Mouse (Mus musculus) cerebellum, adult (tissue): ENCODE data around the gene 4930502E18Rik.
"Not testable (repeated sequence)": the region's sequence is repeated elsewhere in the genome, so short reads cannot be mapped to it uniquely, and the experiment has no call there.

Source experiments
- ATAC-seq: cut with Nextera tagmentation; 2 replicates; pipeline ENCODE4 v1.9.2; 2017; ENCODE audit warnings: mild to moderate bottlenecking, moderate library complexity, mixed read lengths; ENCODE audit not compliant: insufficient number of reproducible peaks, low FRiP score, low TSS enrichment

The 4930502E18Rik gene

GRCm38 (mm10) chrX:53724596-53724995, at the start of gene 4930502E18Rik:
Gene 4930502E18Rik, plus strand, starts transcription at chrX:53724826.
- no peak for ATAC-seq

GRCm38 (mm10) chrX:53676943-53677342, 47.7 kb upstream of the 4930502E18Rik start:
- not testable (repeated sequence) for ATAC-seq

- ATAC-seq: not testable (repeated sequence)
Observed at GRCm38 (mm10) chrX:53682650-53683049, 42.0 kb upstream of the 4930502E18Rik start.

GRCm38 (mm10) chrX:53684676-53685075, 40.0 kb upstream of the 4930502E18Rik start:
- not testable (repeated sequence) for ATAC-seq

GRCm38 (mm10) chrX:53692065-53692464, 32.6 kb upstream of the 4930502E18Rik start:
- ATAC-seq: no peak

GRCm38 (mm10) chrX:53693141-53693540, 31.5 kb upstream of the 4930502E18Rik start:
- ATAC-seq: no peak

- no peak for ATAC-seq
Observed at GRCm38 (mm10) chrX:53694008-53694777, 30.4 kb upstream of the 4930502E18Rik start.

- ATAC-seq: no peak
Observed at GRCm38 (mm10) chrX:53699225-53699624, 25.4 kb upstream of the 4930502E18Rik start.

GRCm38 (mm10) chrX:53702673-53703072, 22.0 kb upstream of the 4930502E18Rik start:
- ATAC-seq: no peak

- peak; percentile 23 for ATAC-seq
Observed at GRCm38 (mm10) chrX:53715942-53716322, 8.7 kb upstream of the 4930502E18Rik start.

GRCm38 (mm10) chrX:53716323-53717182, 8.1 kb upstream of the 4930502E18Rik start:
- ATAC-seq: peak; percentile 89

- ATAC-seq: no peak
Observed at GRCm38 (mm10) chrX:53728967-53729366, 4.3 kb downstream of the 4930502E18Rik start.

- no peak for ATAC-seq
Observed at GRCm38 (mm10) chrX:53752851-53753250, 28.2 kb downstream of the 4930502E18Rik start.

GRCm38 (mm10) chrX:53757736-53758135, 33.1 kb downstream of the 4930502E18Rik start, which contains the start of gene 1700013H16Rik:
Gene 1700013H16Rik, minus strand, starts transcription at chrX:53757831.
- ATAC-seq: no peak

- ATAC-seq: no peak
Observed at GRCm38 (mm10) chrX:53776276-53776675, 51.6 kb downstream of the 4930502E18Rik start, which contains the start of gene Zfp36l3. Gene Zfp36l3, minus strand, starts transcription at chrX:53776394.
